Mouse (Mus musculus) spleen, postnatal 10 days (tissue): ENCODE results near the gene Pgls.
A peak's percentile ranks its signal among the peaks of the same experiment; 100 is the strongest.

Experiments
- DNase-seq, 2 experiments: peaks; one replicate each; pipeline ENCODE4 v3.0.0; 2021 to 2022; ENCODE audit warnings: low spot score in 2 of 2

Pgls gene

GRCm38 (mm10) chr8:71569366-71570290 lies 22.3 kb upstream of the Pgls start:
- peak; percentile 41 to 72 for DNase-seq

GRCm38 (mm10) chr8:71570291-71570954 lies 21.6 kb upstream of the Pgls start:
- DNase-seq, result peak; percentile 50 to 87

GRCm38 (mm10) chr8:71572077-71572476 lies 19.9 kb upstream of the Pgls start:
- no peak for DNase-seq

- no peak for DNase-seq
These were observed 18.9 kb upstream of the Pgls start for GRCm38 (mm10) chr8:71572847-71573633.

- no peak for DNase-seq
These were observed 17.6 kb upstream of the Pgls start for GRCm38 (mm10) chr8:71574426-71574825.

GRCm38 (mm10) chr8:71575020-71575419 lies 17.0 kb upstream of the Pgls start:
- no peak for DNase-seq

GRCm38 (mm10) chr8:71577856-71578387 lies 14.1 kb upstream of the Pgls start:
- no peak for DNase-seq

- no peak for DNase-seq
These were observed 13.0 kb upstream of the Pgls start for GRCm38 (mm10) chr8:71579009-71579408.

GRCm38 (mm10) chr8:71579476-71579875 lies 12.5 kb upstream of the Pgls start:
- DNase-seq, result no peak

GRCm38 (mm10) chr8:71580201-71580600 lies 11.8 kb upstream of the Pgls start:
- no peak for DNase-seq

- peak; percentile 46 to 76 for DNase-seq
These were observed 5.1 kb upstream of the Pgls start for GRCm38 (mm10) chr8:71586891-71587290.

- no peak for DNase-seq
These were observed 3.2 kb upstream of the Pgls start for GRCm38 (mm10) chr8:71588762-71589161.

GRCm38 (mm10) chr8:71591017-71591416 lies 959 bp upstream of the Pgls start:
- no peak for DNase-seq

GRCm38 (mm10) chr8:71592374-71593170 lies 596 bp downstream of the Pgls start:
- DNase-seq, result peak in 1 of 2 experiments; percentile 76

GRCm38 (mm10) chr8:71593556-71594323 lies 1.8 kb downstream of the Pgls start:
- DNase-seq, result no peak

- no peak for DNase-seq
These were observed 2.3 kb downstream of the Pgls start for GRCm38 (mm10) chr8:71594324-71594722.

GRCm38 (mm10) chr8:71595862-71596261 lies 3.9 kb downstream of the Pgls start:
- peak; percentile 90 to 94 for DNase-seq

GRCm38 (mm10) chr8:71596384-71596783 lies 4.4 kb downstream of the Pgls start:
- DNase-seq, result no peak

GRCm38 (mm10) chr8:71596798-71597197 lies 4.8 kb downstream of the Pgls start:
- peak in 1 of 2 experiments; percentile 68 for DNase-seq

- peak; percentile 29 to 58 for DNase-seq
These were observed 5.5 kb downstream of the Pgls start, which contains the start of gene Fam129c for GRCm38 (mm10) chr8:71597451-71597850. Fam129c (plus strand) TSS chr8:71597648.
